Mouse (Mus musculus) myocyte (in vitro differentiated cells): ENCODE results near the gene Ppp1r11. TPM values are rescaled to one million over a fixed set of nuclear protein-coding genes. Genes with fewer than 3 reads are reported as not detected.

Experiments
- H3K27me3 ChIP-seq: one replicate; pipeline ENCODE4 v1.6.1; 2011; ENCODE audit not compliant: control insufficient read depth, insufficient read depth, insufficient read length
- H3K36me3 ChIP-seq: one replicate; pipeline ENCODE4 v1.6.1; 2011; ENCODE audit not compliant: control insufficient read depth, insufficient read depth
- H3K4me2 ChIP-seq: one replicate; pipeline ENCODE4 v1.6.1; 2011; ENCODE audit warnings: low read depth, control low read depth
- H3K4me3 ChIP-seq: one replicate; pipeline ENCODE4 v1.5.1; 2011; ENCODE audit warnings: mild to moderate bottlenecking, control low read depth, moderate library complexity
- H3K79me2 ChIP-seq: one replicate; pipeline ENCODE4 v1.6.1; 2011; ENCODE audit not compliant: control insufficient read depth, insufficient read depth
- H3ac ChIP-seq: one replicate; pipeline ENCODE4 v1.6.1; 2011; ENCODE audit not compliant: control insufficient read depth, insufficient read length
- CEBPB ChIP-seq: IDR thresholded peaks from 2 replicates; pipeline ENCODE4 v1.6.1; 2011; ENCODE audit warnings: mild to moderate bottlenecking, moderate library complexity; ENCODE audit not compliant: poor library complexity, insufficient read depth, severe bottlenecking
- E2F4 ChIP-seq: IDR thresholded peaks from one replicate; pipeline ENCODE4 v1.6.1; 2011; ENCODE audit warnings: mild to moderate bottlenecking, control low read depth, moderate library complexity; ENCODE audit not compliant: insufficient read depth
- MAX ChIP-seq: IDR thresholded peaks from one replicate; pipeline ENCODE4 v1.6.1; 2011; ENCODE audit warnings: low read depth, mild to moderate bottlenecking, control low read depth
- MYOD1 ChIP-seq, 3 experiments: IDR thresholded peaks; one replicate each; pipeline ENCODE4 v1.6.1; 2011; ENCODE audit warnings: control low read depth in 2 of 3, low read depth in 2 of 3, mild to moderate bottlenecking in 2 of 3, moderate library complexity in 1 of 3; ENCODE audit not compliant: insufficient read length in 2 of 3, control insufficient read depth in 1 of 3
- MYOG ChIP-seq, 3 experiments: IDR thresholded peaks; one replicate each; pipeline ENCODE4 v1.6.1; 2011; ENCODE audit warnings: control low read depth in 2 of 3, low read depth in 2 of 3, mild to moderate bottlenecking in 2 of 3; ENCODE audit not compliant: insufficient read length in 2 of 3, control insufficient read depth in 1 of 3, insufficient read depth in 1 of 3
- POLR2A ChIP-seq: IDR thresholded peaks from one replicate; pipeline ENCODE4 v1.6.1; 2011; ENCODE audit warnings: low read depth, mild to moderate bottlenecking, control low read depth, moderate library complexity; ENCODE audit not compliant: insufficient read length
- POLR2AphosphoS2 ChIP-seq: IDR thresholded peaks from one replicate; pipeline ENCODE4 v1.6.1; 2011; ENCODE audit warnings: low read depth, control low read depth; ENCODE audit not compliant: insufficient read length
- REST ChIP-seq: IDR thresholded peaks from one replicate; pipeline ENCODE4 v1.6.1; 2011; ENCODE audit warnings: mild to moderate bottlenecking, control low read depth, moderate library complexity; ENCODE audit not compliant: insufficient read depth, insufficient read length
- SRF ChIP-seq: IDR thresholded peaks from one replicate; pipeline ENCODE4 v1.6.1; 2011; ENCODE audit warnings: low read depth; ENCODE audit not compliant: control insufficient read depth, insufficient read length
- TCF12 ChIP-seq: IDR thresholded peaks from one replicate; pipeline ENCODE4 v1.6.1; 2011; ENCODE audit warnings: mild to moderate bottlenecking, control low read depth; ENCODE audit not compliant: poor library complexity, insufficient read depth, severe bottlenecking
- TCF3 ChIP-seq: IDR thresholded peaks from one replicate; pipeline ENCODE4 v1.6.1; 2011; ENCODE audit warnings: low read depth, control low read depth; ENCODE audit not compliant: insufficient read length
- USF1 ChIP-seq: IDR thresholded peaks from one replicate; pipeline ENCODE4 v1.6.1; 2011; ENCODE audit warnings: low read depth, mild to moderate bottlenecking, control low read depth, moderate library complexity
- polyA plus RNA-seq: library from polyadenylated mRNA; unstranded; fragments of >200 nt; fragmentation: generic; extraction: Trizol; gene quantifications from one replicate; pipeline ENCODE4 v1.2.1, GENCODE M21; 2012; ENCODE audit warnings: missing spikeins

Ppp1r11 gene
- polyA plus RNA-seq, result 153 TPM

- TF ChIP-seq MYOD1 (IDR thresholded peaks at IDR 0.05; ENCODE audit: control insufficient read depth in 1 of 3, insufficient read length in 2 of 3, low read depth in 2 of 3) (peak in 1 of 3 experiments; percentile 20), MYOG (IDR thresholded peaks at IDR 0.05; ENCODE audit: control insufficient read depth in 1 of 3, insufficient read depth in 1 of 3, insufficient read length in 2 of 3, low read depth in 2 of 3) (peak in 1 of 3 experiments; percentile 29), CEBPB (no peak), POLR2AphosphoS2 (peak; percentile 48), REST (no peak), TCF12 (no peak), E2F4 (no peak), TCF3 (no peak), SRF (no peak), MAX (no peak), POLR2A (peak; percentile 55), USF1 (no peak)
- H3K4me3 ChIP-seq, result peak within 1 kb of the TSS; percentile 59
- H3K79me2 ChIP-seq, result peaks cover 11% of the 10 kb centered on the region
- no peak within 1 kb of the TSS for H3ac ChIP-seq
- H3K4me2 ChIP-seq, result peak within 1 kb of the TSS; percentile 79
- no peaks in the 10 kb centered on the region for H3K27me3 ChIP-seq
- peaks cover 10% of the 10 kb centered on the region for H3K36me3 ChIP-seq
These were observed at the start of gene Ppp1r11 for GRCm38 (mm10) chr17:36950981-36951947. Gene Ppp1r11 (minus strand): TSS chr17:36951741.

- no peak for TF ChIP-seq SRF
- no peak for TF ChIP-seq USF1
- TF ChIP-seq MYOD1 (IDR thresholded peaks at IDR 0.05; ENCODE audit: control insufficient read depth in 1 of 3, insufficient read length in 2 of 3, low read depth in 2 of 3), result no peak
- TF ChIP-seq TCF3, result no peak
- no peak for TF ChIP-seq POLR2A
- no peak for TF ChIP-seq POLR2AphosphoS2
- no peak for TF ChIP-seq MAX
- no peak for TF ChIP-seq E2F4
- no peak for TF ChIP-seq REST
- TF ChIP-seq CEBPB, result no peak
- no peak for TF ChIP-seq MYOG (IDR thresholded peaks at IDR 0.05; ENCODE audit: control insufficient read depth in 1 of 3, insufficient read depth in 1 of 3, insufficient read length in 2 of 3, low read depth in 2 of 3)
- no peak for TF ChIP-seq TCF12
- Histone ChIP-seq H3K79me2 (no peaks in the 10 kb centered on the region), H3K4me3 (peak within 1 kb of the TSS; percentile 59), H3ac (peak within 1 kb of the TSS; percentile 26), H3K27me3 (no peaks in the 10 kb centered on the region), H3K36me3 (no peaks in the 10 kb centered on the region), H3K4me2 (peak within 1 kb of the TSS; percentile 68)
These were observed 49.3 kb upstream of the Ppp1r11 start, which contains the start of gene Zfp57 for GRCm38 (mm10) chr17:37000863-37001262. Gene Zfp57 (plus strand): TSS chr17:37001163.

DNA sequence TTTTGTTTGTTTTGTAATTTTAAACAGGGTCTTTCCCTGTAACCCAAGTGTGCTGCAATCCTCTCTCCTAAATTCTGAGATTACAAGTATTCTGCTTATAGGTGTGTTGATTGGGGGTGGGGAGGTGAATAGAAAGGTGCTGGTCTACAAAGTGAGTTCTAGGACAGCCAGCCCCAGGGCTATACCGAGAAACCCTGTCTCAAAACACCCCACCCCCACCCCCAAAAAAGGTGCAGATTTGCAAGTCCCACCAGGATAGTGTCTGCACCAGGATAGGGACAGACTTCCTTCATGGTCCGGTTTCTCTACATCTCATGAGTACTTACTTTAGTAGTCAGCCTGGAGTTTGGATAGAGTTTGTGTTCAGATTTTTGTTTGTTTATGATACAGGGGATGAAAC, 46.9 kb upstream of the Ppp1r11 start:
- no peaks in the 10 kb centered on the region for H3K27me3 ChIP-seq
- no peak overlapping the region for H3K4me2 ChIP-seq
- TF ChIP-seq E2F4 (no peak), POLR2A (no peak), USF1 (no peak), TCF12 (no peak), CEBPB (no peak), MAX (no peak), REST (no peak), TCF3 (no peak), SRF (no peak), POLR2AphosphoS2 (no peak), MYOD1 (IDR thresholded peaks at IDR 0.05; ENCODE audit: control insufficient read depth in 1 of 3, insufficient read length in 2 of 3, low read depth in 2 of 3) (no peak), MYOG (IDR thresholded peaks at IDR 0.05; ENCODE audit: control insufficient read depth in 1 of 3, insufficient read depth in 1 of 3, insufficient read length in 2 of 3, low read depth in 2 of 3) (no peak)
- no peak overlapping the region for H3ac ChIP-seq
- no peak overlapping the region for H3K4me3 ChIP-seq
- H3K36me3 ChIP-seq, result no peaks in the 10 kb centered on the region
- H3K79me2 ChIP-seq, result no peaks in the 10 kb centered on the region

- no peaks in the 10 kb centered on the region for H3K79me2 ChIP-seq
- no peak overlapping the region for H3K4me3 ChIP-seq
- TF ChIP-seq E2F4, result no peak
- no peak for TF ChIP-seq POLR2A
- no peak for TF ChIP-seq MYOD1 (IDR thresholded peaks at IDR 0.05; ENCODE audit: control insufficient read depth in 1 of 3, insufficient read length in 2 of 3, low read depth in 2 of 3)
- no peak for TF ChIP-seq MYOG (IDR thresholded peaks at IDR 0.05; ENCODE audit: control insufficient read depth in 1 of 3, insufficient read depth in 1 of 3, insufficient read length in 2 of 3, low read depth in 2 of 3)
- TF ChIP-seq TCF3, result no peak
- TF ChIP-seq MAX, result no peak
- no peak for TF ChIP-seq TCF12
- TF ChIP-seq USF1, result no peak
- TF ChIP-seq SRF, result no peak
- no peak for TF ChIP-seq REST
- no peak for TF ChIP-seq CEBPB
- no peak for TF ChIP-seq POLR2AphosphoS2
These were observed 45.6 kb upstream of the Ppp1r11 start for GRCm38 (mm10) chr17:36997033-36997735.

More at GRCm38 (mm10) chr17:36997033-36997735, 45.6 kb upstream of the Ppp1r11 start:
- Histone ChIP-seq H3K36me3 (no peaks in the 10 kb centered on the region), H3ac (no peak overlapping the region), H3K27me3 (no peaks in the 10 kb centered on the region), H3K4me2 (no peak overlapping the region)
